Mouse (Mus musculus) stomach, embryonic 15.5 days (tissue): ENCODE results near the gene Dap. TPM values are rescaled to one million over a fixed set of nuclear protein-coding genes. Genes with fewer than 3 reads are reported as not detected.

Experiments used
- ATAC-seq: fragments of 200-750 bp; cut with Nextera tagmentation; 2 replicates; pipeline ENCODE4 v1.8.0; 2017; ENCODE audit warnings: low read depth, moderate number of reproducible peaks, moderate TSS enrichment; ENCODE audit not compliant: insufficient read depth, low FRiP score
- H3K27ac ChIP-seq: fragments of 300-500 bp; sonication (generic); 2 replicates; pipeline ENCODE4 v1.5.1; 2015; ENCODE audit warnings: mild to moderate bottlenecking, inconsistent platforms
- H3K27me3 ChIP-seq: fragments of 300-500 bp; sonication (generic); replicated peaks from 2 replicates; pipeline ENCODE4 v1.6.1; 2015; ENCODE audit warnings: inconsistent platforms
- H3K36me3 ChIP-seq: fragments of 300-500 bp; sonication (generic); 2 replicates; pipeline ENCODE4 v1.6.1; 2015; ENCODE audit warnings: inconsistent platforms
- H3K4me1 ChIP-seq: fragments of 300-500 bp; sonication (generic); 2 replicates; pipeline ENCODE4 v1.6.1; 2015; ENCODE audit warnings: inconsistent platforms
- H3K4me2 ChIP-seq: fragments of 300-500 bp; sonication (generic); 2 replicates; pipeline ENCODE4 v1.6.1; 2015; ENCODE audit warnings: mild to moderate bottlenecking, inconsistent platforms
- H3K4me3 ChIP-seq: fragments of 300-500 bp; sonication (generic); replicated peaks from 2 replicates; pipeline ENCODE4 v1.5.1; 2015; ENCODE audit warnings: inconsistent platforms
- H3K9ac ChIP-seq: fragments of 300-500 bp; sonication (generic); 2 replicates; pipeline ENCODE4 v1.6.1; 2015; ENCODE audit warnings: inconsistent platforms
- H3K9me3 ChIP-seq: fragments of 300-500 bp; sonication (generic); 2 replicates; pipeline ENCODE4 v1.6.1; 2016; ENCODE audit warnings: inconsistent platforms
- WGBS: fragments of 180-500 bp; shearing (Covaris S2); methylation state at CpG from one replicate; pipeline ENCODE4 v1.1.7; 2015; 5-methylcytosine and 5-hydroxymethylcytosine counted together
- polyA plus RNA-seq: library from polyadenylated mRNA; unstranded; fragments of >200 nt; fragmentation: Nextera tagmentation; extraction: Ambion mirVana; gene quantifications from 2 replicates; pipeline ENCODE4 v1.2.1, GENCODE M21; 2015

The Dap gene
- polyA plus RNA-seq, 1 experiment from 2014 or later = 112 TPM

GRCm38 (mm10) chr15:31253963-31254362 lies 29.8 kb downstream of the Dap start:
- ATAC-seq = no peak
- no peak overlapping the region for H3K4me2 ChIP-seq
- H3K27ac ChIP-seq = no peak overlapping the region
- H3K4me3 ChIP-seq = no peak overlapping the region
- peaks cover 10% of the 10 kb centered on the region; the same call in 1 of the 2 replicates for H3K4me1 ChIP-seq
- no peaks in the 10 kb centered on the region for H3K36me3 ChIP-seq
- no peaks in the 10 kb centered on the region for H3K9me3 ChIP-seq
- 93% methylated on average over 4 of the region's 4 CpGs for WGBS
- H3K9ac ChIP-seq = no peak overlapping the region
- H3K27me3 ChIP-seq = no peaks in the 10 kb centered on the region

- H3K36me3 ChIP-seq = no peaks in the 10 kb centered on the region
- 88% methylated on average over 9 of the region's 9 CpGs for WGBS
- no peak for ATAC-seq
- no peak overlapping the region for H3K9ac ChIP-seq
- H3K27ac ChIP-seq = no peak overlapping the region
- no peaks in the 10 kb centered on the region for H3K27me3 ChIP-seq
- no peak overlapping the region for H3K4me3 ChIP-seq
- peaks cover 12% of the 10 kb centered on the region; the same call in 1 of the 2 replicates for H3K4me1 ChIP-seq
- H3K4me2 ChIP-seq = no peak overlapping the region
- H3K9me3 ChIP-seq = no peaks in the 10 kb centered on the region
Observed at GRCm38 (mm10) chr15:31254939-31255535, 30.9 kb downstream of the Dap start.

- peaks cover 12% of the 10 kb centered on the region; the same call in 1 of the 2 replicates for H3K4me1 ChIP-seq
- H3K9ac ChIP-seq = no peak overlapping the region
- H3K27me3 ChIP-seq = no peaks in the 10 kb centered on the region
- WGBS = 84% methylated on average over 6 of the region's 6 CpGs
- no peak overlapping the region for H3K4me3 ChIP-seq
- H3K4me2 ChIP-seq = no peak overlapping the region
- no peaks in the 10 kb centered on the region for H3K9me3 ChIP-seq
- no peaks in the 10 kb centered on the region for H3K36me3 ChIP-seq
- H3K27ac ChIP-seq = no peak overlapping the region
- no peak for ATAC-seq
Observed at GRCm38 (mm10) chr15:31255762-31256161, 31.6 kb downstream of the Dap start.

DNA sequence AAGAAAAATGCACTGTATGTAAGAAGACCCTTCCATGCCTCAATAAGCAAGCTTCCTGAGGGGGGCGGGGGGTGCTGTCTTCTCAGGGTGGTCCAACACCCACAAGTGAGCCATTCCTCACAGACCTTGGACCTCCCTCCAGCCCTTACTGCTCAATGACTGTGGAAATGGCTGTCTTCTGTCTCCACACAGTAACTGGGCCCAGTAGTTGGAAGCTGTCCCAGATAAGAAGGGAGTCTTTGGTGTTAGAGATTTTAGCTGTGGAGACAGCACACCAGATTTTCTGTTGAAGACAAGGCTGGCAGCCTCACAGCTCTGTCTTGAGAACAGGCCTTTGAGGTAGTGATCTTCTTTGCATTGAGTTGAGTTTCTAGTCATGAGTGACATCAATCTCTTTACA lies 33.2 kb downstream of the Dap start:
- Histone ChIP-seq H3K4me2 (no peak overlapping the region), H3K9me3 (no peaks in the 10 kb centered on the region), H3K36me3 (no peaks in the 10 kb centered on the region), H3K4me3 (no peak overlapping the region), H3K4me1 (peaks cover 12% of the 10 kb centered on the region; the same call in 1 of the 2 replicates), H3K27me3 (no peaks in the 10 kb centered on the region), H3K9ac (no peak overlapping the region), H3K27ac (0 out of 2 replicates have a peak overlapping the region, but pooled peaks have one; percentile 11)
- ATAC-seq = no peak
- 88% methylated on average over 1 of the region's 1 CpGs for WGBS

GRCm38 (mm10) chr15:31258029-31258692 lies 34.0 kb downstream of the Dap start:
- Histone ChIP-seq H3K9me3 (no peaks in the 10 kb centered on the region), H3K4me1 (peaks cover 12% of the 10 kb centered on the region; the same call in 1 of the 2 replicates), H3K27ac (peak overlapping the region; percentile 26; the same call in 1 of the 2 replicates), H3K27me3 (no peaks in the 10 kb centered on the region), H3K9ac (no peak overlapping the region), H3K4me2 (no peak overlapping the region), H3K4me3 (no peak overlapping the region), H3K36me3 (no peaks in the 10 kb centered on the region)
- ATAC-seq = peak; percentile 70
- 50% methylated on average over 21 of the region's 21 CpGs for WGBS

- ATAC-seq = no peak
- H3K27ac ChIP-seq = peak overlapping the region; percentile 18; the same call in 1 of the 2 replicates
Observed at GRCm38 (mm10) chr15:31258693-31259439, 34.8 kb downstream of the Dap start.

DNA sequence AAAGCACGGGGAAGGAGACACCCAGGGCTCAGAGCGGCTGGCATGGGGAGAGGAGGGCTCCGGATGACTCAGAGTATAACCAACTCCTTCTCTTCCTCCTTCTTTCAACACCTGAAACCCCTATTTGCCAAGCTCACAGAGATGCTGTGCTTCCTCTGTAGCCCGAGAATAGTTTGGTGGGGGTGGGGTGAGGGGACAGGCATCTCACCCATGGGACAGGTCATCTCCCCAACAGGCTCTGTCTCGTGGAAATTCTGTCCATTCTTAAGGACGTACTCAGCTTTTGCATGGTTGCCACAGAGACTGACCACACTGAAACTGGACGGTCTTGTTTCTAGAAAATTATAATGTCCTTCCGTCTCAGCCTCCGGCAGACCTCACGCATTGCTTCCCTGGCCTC lies 37.0 kb downstream of the Dap start:
- ATAC-seq = no peak
- Histone ChIP-seq H3K4me2 (no peak overlapping the region), H3K9ac (no peak overlapping the region), H3K4me1 (peaks cover 12% of the 10 kb centered on the region; the same call in 1 of the 2 replicates), H3K36me3 (no peaks in the 10 kb centered on the region), H3K9me3 (no peaks in the 10 kb centered on the region), H3K4me3 (no peak overlapping the region), H3K27ac (no peak overlapping the region), H3K27me3 (no peaks in the 10 kb centered on the region)
- 76% methylated on average over 10 of the region's 10 CpGs for WGBS

More at GRCm38 (mm10) chr15:31258693-31259439, 34.8 kb downstream of the Dap start:
- Histone ChIP-seq H3K4me1 (peaks cover 12% of the 10 kb centered on the region; the same call in 1 of the 2 replicates), H3K9me3 (no peaks in the 10 kb centered on the region), H3K9ac (no peak overlapping the region), H3K27me3 (no peaks in the 10 kb centered on the region), H3K4me2 (no peak overlapping the region), H3K36me3 (no peaks in the 10 kb centered on the region), H3K4me3 (no peak overlapping the region)
- 68% methylated on average over 18 of the region's 18 CpGs for WGBS

GRCm38 (mm10) chr15:31262361-31262760 lies 38.2 kb downstream of the Dap start:
- ATAC-seq = no peak
- WGBS = 74% methylated on average over 9 of the region's 9 CpGs

GRCm38 (mm10) chr15:31264827-31265226 lies 40.7 kb downstream of the Dap start:
- Histone ChIP-seq H3K4me1 (no peaks in the 10 kb centered on the region), H3K4me2 (no peak overlapping the region), H3K27ac (no peak overlapping the region), H3K27me3 (no peaks in the 10 kb centered on the region), H3K9me3 (no peaks in the 10 kb centered on the region), H3K36me3 (no peaks in the 10 kb centered on the region), H3K9ac (no peak overlapping the region), H3K4me3 (no peak overlapping the region)
- whole genome bisulfite sequencing = 38% methylated on average over 6 of the region's 6 CpGs
- peak; percentile 44; the same call in 1 of the 2 replicates for ATAC-seq

More at GRCm38 (mm10) chr15:31262361-31262760, 38.2 kb downstream of the Dap start:
- Histone ChIP-seq H3K4me2 (no peak overlapping the region), H3K9ac (no peak overlapping the region), H3K27ac (no peak overlapping the region), H3K9me3 (no peaks in the 10 kb centered on the region), H3K27me3 (no peaks in the 10 kb centered on the region), H3K4me3 (no peak overlapping the region), H3K36me3 (no peaks in the 10 kb centered on the region), H3K4me1 (peaks cover 12% of the 10 kb centered on the region; the same call in 1 of the 2 replicates)

DNA sequence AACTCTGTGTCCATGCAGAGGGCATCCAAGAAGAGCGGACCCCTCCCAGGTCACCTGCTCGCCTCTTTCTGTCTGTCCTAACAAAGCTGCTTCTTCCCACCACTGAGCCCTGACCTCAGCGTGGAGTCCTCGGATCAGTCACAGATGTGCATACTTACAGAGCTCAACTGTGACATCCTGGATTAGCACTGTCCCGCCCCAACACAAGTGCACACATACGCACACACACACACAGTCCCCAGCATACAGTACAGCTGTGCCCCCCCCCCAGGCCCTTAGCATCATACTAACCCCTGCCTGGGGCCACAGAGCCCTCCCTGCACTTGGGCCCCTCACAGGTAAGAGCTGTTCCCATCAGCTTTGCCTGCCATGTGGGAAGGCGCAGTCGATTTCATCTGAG lies 41.3 kb downstream of the Dap start:
- Histone ChIP-seq H3K27me3 (no peaks in the 10 kb centered on the region), H3K36me3 (no peaks in the 10 kb centered on the region), H3K9me3 (no peaks in the 10 kb centered on the region), H3K9ac (no peak overlapping the region), H3K27ac (no peak overlapping the region), H3K4me3 (no peak overlapping the region), H3K4me2 (no peak overlapping the region), H3K4me1 (no peaks in the 10 kb centered on the region)
- ATAC-seq = no peak
- WGBS = 93% methylated on average over 8 of the region's 8 CpGs

DNA sequence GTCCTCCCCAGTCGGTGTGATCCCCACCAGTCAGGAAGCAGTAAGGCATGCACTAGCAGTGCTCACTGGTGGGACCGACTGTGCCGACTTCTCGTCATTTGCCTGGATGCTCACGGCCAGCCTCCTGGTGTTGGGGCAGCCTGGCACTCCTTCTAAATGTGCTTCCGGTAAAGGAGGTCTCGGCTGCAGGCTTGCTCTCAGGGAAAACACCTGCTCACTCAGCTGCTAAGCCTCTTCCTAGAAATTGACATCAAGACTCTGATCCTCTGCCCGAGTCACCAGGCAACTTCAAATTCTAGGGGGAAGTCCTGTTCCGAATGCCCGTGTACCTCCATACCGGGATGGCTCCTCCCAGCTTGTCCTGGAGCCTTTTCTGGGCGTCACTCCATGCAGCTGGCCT lies 41.7 kb downstream of the Dap start:
- Histone ChIP-seq H3K36me3 (no peaks in the 10 kb centered on the region), H3K9me3 (no peaks in the 10 kb centered on the region), H3K4me3 (no peak overlapping the region), H3K4me1 (no peaks in the 10 kb centered on the region), H3K4me2 (no peak overlapping the region), H3K27ac (no peak overlapping the region), H3K9ac (no peak overlapping the region), H3K27me3 (no peaks in the 10 kb centered on the region)
- WGBS = 90% methylated on average over 12 of the region's 12 CpGs
- ATAC-seq = no peak

DNA sequence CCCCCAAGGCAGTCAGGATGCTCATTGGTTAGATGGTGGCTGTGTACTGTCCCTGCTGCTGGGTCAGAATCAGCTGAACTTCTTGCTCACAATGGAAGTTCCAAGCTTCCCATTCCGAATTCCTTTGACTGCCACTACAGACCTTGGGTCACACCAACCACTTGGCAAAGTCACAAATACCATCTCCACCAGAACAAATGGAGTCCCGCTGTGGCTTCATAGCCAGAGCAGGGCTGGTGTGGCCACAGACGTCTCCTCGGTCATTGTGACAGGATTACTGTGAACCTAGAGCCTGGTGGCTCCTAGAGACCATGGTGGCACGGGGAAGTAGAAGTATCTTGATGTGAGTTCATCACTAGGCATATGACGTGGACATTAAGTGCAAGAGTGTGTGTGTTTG lies 44.0 kb downstream of the Dap start:
- Histone ChIP-seq H3K27ac (no peak overlapping the region), H3K4me2 (no peak overlapping the region), H3K4me1 (no peaks in the 10 kb centered on the region), H3K27me3 (no peaks in the 10 kb centered on the region), H3K36me3 (no peaks in the 10 kb centered on the region; the same call in 1 of the 2 replicates), H3K9ac (no peak overlapping the region), H3K4me3 (no peak overlapping the region), H3K9me3 (no peaks in the 10 kb centered on the region)
- WGBS = 89% methylated on average over 6 of the region's 6 CpGs
- no peak for ATAC-seq
